Mouse (Mus musculus) cerebellum, adult 18-20 months (tissue): ENCODE data around the gene Fate1.
"Not testable (repeated sequence)": the region's sequence is repeated elsewhere in the genome, so short reads cannot be mapped to it uniquely, and the experiment has no call there.

Source experiments
- DNase-seq, 2 experiments: peaks; one replicate each; pipeline ENCODE4 v3.0.0; 2021

Gene Fate1

DNA sequence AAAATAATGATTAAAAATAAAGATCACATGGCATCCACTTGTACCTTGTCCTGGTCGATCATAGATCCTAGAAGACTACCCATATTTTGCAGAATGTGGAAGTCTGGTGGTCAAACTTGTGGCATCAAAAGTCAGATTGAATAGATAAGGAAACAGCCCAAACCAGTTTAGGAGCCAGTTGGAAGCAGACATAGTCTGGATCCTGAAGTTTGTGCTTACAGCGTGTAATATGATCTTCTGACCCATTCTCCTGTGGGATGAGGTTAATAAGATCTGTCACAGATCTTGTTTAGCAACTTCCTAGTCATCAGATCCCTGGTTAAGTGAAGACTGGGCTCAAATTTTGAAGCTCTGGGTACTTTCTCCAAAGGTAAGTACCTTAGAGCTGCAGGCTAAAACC lies at the start of gene Fate1:
Gene Fate1, plus strand, starts transcription at position 301 of the 400 bp plus-strand sequence.
- no peak for DNase-seq

DNA sequence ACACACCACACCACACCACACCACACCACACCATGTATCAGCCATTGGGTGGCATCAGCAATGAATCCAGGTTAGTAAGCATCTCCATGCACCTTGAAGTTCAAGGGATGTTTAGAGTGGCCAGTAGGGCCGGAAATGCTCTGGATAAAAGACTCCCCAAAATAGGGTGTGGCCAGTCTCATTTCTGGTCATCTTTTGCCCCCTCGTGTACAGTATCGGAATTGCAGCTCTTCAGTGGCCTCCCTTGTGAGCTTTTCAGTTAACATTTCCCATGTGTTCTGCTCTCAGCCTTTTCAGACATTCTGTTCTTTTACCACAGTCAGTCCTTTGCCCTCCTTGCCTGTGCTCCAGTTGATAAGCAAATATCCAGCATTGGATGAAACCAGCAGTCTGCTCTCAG lies 26.2 kb upstream of the Fate1 start:
- DNase-seq, result peak; percentile 6 to 34

DNA sequence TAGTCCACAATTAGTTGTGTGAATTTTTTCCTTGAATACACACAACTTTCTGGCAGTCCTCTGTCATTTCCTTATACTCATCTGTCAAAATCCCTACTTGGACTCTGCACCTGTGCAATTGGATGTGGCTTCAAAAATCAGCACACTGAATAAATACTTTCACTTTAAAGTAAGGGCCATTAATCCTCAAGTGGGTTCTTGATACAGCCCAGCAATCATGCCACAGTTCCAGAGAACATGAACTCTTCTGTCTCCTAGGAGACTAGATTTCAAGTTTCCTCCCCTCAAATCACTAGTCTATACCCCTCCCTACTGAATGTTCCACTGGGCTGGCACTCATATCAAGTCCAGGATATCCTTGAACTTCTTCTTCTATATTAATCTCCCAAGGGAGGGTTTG lies 14.4 kb upstream of the Fate1 start:
- no peak for DNase-seq

DNA sequence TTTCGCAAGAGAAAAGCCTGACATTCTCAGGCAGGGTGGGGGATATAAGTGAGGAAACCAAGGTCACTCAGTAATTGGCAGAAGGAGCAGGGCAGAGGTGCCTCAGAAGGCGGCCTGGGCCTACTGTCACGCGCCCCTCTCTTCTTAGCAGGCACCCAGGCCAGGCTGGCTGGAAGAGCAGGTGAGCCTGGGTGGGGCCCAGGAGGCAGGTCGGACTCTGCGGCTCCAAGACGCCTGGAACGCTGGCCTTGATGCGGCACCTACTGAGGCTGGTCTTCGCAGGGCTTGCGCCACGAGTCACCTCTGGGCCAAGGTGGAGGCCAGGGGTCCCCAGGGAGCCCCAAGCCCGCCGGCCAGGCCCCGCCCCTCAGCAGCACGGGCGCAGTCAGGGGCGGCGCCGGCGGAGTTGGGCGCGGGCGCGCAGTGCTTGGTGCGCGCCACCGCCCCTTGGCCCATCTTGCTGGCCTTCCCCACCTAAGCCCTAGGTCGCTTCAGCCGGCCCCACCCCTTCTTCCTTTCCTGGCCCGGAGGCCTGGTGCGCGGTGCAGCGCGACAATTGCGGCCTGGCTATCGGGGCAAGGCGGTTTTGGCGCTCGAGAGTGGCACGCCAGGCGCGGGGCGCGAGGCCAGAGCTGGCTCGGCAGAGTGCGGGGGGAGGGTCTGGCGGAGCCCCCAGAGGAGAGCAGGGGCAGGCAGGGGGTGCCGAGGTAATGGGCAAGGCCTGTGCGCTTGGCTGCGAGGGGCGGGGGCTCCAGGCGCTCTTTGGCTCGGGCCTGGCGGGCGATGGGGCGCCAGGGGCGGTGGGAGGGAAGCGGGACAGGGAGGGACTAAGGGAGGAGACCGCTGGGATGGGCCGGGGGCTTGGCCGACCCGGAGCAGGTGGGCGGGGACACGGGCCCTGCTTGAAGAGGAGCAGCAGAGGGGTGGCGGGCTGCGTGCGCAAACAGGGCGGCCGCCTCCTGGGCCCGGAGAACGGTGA lies 10.4 kb upstream of the Fate1 start, which contains the start of gene Prrg3:
Gene Prrg3, plus strand, starts transcription at position 552 of the 979 bp plus-strand sequence.
- peak; percentile 13 to 26 for DNase-seq

DNA sequence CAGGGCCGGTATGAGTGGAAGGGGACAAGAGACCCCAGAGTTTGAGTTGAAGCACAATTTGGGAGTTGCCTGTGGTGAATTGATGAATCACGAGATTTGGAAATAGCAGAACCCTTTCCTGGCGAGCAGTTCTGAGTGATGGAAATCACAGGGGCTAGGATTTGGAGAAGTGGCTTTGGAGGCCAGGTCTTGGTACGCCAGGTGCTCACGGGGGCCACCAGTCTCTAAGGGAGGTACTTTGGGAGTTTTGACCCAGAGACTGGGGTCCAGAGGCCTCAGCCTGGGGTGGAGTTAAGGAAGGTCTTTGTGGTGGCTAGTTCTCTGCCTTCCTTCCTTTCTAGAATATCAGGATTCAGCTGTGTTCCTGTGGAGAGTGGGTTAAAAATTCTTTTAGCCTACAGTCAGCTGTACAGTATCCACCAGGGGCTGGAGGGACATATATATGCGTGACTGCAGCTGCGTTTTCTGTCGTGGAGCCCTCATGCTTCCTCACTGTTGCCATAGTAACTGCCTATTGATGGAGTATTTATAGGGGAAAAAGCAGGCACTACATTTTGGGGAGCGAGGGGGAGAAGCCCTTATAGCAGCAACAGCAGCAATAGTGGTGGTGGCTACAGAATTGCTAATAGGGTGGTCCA lies 9.4 kb upstream of the Fate1 start:
- no peak for DNase-seq

DNA sequence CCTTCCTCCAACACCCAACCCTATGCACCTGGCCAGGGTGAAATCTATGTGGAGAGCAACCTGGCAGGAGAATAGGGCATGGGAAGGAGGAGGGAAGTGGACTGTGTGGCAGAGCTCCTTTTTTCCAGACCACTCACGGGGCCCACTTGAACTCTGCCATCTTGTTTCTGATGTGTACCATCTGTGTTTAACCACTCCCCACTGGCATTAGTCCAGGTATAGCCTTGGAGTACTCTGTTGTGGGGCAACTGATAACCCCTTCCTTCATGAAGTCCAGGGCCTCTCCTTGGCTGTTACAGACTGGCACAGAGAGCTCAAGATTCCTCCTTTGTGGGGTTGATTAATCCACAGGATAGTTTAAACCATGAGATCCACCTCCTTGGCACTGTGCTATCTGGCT lies 4.6 kb upstream of the Fate1 start:
- DNase-seq, result no peak

DNA sequence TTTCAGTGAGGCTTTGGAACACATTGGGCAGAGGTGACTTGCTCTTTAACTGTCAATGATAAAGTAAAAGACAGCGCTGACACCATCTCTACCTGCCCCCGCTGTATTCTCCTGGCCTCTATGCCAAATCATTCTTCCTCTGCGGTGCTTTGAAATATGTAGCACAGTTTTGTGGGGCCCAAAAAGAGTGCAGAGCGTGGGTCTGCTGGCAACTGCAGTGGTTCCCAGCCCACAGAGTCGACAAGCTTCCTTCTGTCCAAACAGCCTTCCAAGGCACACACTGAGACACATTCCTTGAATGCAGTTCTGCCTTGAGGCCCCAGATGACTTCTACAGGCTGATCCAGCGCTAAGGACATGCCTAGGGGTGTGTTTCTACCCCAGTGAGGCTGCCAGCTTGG lies 4.0 kb upstream of the Fate1 start:
- no peak for DNase-seq

DNA sequence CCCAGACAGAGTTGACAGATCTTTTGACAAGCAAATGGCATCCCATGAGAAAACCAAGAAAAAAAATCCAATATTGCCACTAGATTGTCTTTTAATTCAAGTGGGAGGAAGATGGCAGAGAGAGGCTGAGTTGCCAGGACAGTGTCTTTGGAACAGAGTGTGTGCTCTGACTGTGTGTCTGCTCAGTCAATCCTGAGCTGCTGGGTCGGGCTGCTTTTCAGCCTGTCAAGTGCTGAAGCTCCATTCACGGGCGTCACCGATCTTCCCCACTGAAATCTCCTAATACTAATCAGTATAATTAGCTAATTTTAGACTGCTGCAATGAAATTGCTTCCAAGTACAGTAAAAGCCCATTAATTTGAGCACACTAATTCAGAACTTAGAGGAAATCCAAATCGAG lies 1.5 kb upstream of the Fate1 start:
- DNase-seq, result no peak

DNA sequence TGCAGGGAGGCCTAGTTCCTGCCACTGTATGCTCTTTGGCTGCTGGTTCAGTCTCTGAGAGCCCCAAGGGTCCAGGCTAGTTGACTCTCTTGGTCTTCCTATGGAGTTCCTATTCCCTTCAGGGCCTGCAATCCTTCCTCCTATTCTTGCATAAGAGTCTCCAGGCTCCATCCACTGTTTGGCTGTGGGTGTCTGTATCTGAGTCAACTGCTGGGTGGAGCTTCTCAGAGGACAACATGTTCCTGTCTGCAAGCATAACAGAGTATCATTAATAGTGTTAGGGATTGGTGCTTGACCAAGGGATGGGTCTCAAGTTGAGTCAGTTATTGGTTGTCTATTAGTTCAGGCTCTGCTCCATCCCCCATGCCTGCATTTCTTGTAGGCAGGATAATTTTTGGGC lies 4.9 kb downstream of the Fate1 start:
- DNase-seq, result not testable (repeated sequence)

DNA sequence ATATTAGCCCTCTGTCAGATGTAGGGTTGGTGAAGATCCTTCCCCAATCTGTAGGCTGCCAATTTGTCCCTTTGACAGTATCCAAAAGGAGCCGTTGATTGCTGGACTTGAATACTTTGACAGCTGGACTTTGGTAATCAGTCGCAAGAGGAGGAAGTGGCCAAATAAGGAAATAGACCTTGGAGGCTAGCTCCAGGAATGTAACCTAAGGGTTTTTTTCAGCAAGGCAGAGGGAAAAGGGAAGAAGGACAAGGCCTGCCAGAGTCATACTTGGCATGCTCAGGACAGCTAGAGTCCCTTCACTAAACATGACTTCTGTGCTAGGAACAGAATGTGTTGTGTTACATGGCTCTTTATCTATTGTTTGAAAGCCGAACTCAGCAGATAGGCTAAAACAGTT lies 7.7 kb downstream of the Fate1 start:
- DNase-seq, result no peak

DNA sequence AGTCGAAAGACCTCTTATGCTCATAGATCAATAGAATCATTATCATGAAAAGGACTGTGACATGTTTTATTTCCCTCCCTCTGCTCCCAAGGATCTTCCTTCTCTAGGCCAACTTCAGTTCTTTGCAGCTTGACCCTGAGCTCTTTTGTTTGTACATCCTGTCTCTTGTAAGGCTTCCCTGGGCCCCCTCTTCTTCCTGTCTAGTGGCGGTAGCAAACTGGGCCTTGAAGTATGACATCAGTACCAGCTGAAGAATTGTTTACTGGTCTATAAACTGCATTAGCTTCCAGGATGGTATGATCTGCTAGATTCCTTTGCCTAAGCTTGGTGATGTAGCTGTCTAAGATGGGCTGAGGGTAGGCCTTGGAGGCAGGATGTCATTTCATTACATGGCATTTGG lies 8.5 kb downstream of the Fate1 start:
- no peak for DNase-seq

DNA sequence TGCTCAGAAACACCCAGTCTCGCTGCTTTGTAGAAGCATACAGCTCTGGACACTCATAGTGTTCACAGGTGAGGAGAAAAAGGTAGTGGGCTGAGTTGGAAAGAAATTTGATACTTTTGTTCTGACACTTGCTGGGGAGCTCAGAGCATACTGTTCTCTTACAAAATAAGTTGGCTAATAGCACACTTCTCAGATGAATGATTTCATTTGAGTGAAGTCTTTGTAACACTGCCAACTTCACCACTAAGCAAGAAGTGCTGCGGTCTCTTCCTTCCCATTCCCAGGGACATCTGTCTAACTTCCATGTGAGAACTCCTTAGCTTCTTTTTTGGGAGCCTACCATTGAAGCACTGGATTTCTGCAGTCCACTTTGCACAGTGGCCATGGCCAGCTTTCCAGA lies 10.4 kb downstream of the Fate1 start:
- no peak for DNase-seq

DNA sequence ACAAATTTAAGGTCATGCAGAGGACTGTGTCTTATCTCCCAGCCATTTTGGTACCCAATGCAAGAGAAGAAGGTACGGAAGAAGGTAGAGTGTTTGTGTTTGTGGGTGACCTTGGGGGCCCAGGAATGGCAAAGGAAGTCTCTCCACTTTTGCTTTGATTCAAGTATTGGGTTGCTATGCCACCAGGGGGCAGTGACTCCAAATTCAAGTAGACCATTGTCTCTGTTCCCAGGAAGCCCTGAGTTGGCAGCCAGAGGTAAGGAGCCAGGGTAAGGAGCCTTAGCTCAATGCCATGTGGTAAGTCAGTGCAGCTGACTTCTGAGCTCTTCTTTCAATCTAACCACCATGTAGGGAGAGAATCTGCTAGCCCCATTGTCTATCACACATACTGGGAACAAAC lies 11.0 kb downstream of the Fate1 start:
- DNase-seq, result peak in 1 of 2 experiments; percentile 4

DNA sequence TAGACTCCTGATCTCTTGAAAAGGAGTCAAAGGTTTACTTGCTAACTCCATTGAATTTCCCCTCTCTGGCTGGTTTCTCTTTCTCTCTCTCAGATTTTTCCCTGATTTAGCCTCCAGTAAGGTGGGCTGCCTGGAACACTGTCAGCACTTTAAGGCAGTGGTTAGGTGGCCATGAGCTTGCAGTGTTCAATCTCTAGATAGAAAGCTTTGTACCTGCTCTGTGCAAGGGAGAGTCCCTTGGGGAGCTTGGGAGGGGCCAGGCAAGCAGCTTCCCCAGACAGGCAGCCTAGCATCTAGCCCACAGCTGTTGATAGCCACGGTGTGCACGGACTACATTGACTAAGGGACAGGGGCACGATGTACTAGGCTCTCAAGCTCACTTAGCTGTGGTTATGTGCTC lies 18.8 kb downstream of the Fate1 start, which contains the start of gene Cnga2:
Gene Cnga2, plus strand, starts transcription at position 301 of the 400 bp plus-strand sequence.
- DNase-seq, result no peak

DNA sequence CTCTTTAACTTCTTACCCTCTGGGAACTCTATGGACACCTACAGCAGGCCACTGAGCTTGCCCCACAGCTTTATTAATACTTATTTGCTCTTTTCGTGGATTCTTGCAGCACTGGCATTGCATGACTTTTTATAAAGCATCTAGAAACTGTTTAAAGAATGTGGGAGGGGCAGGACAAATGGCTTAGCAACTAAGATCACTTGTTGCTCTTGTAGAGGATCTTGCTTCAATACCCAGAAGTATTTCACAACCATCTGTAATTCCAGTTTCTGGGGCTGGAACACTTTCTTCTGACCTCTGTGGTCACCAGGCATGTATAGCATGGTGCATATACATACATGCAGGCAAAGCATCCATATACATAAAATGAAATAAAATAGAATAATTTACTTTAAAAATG lies 23.2 kb downstream of the Fate1 start:
- no peak for DNase-seq

DNA sequence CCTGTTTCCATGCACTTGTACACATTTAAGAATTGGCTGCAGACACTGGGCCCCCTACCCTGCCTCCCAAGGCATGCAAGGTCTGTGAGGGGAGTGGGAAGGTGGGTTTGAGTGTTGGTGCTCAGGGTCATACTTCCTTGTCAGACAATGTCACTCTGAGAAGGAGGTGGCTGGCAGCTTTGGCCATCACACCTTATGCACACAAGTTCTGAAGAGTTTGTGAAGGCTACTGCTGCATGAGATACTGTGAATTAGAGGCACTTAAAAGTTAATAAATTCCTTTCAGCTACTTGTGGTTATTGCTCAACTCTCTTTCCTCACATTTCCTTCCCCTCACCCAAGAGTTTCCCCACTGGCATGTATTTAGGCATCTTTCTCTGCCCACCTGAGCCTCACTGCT lies 37.1 kb downstream of the Fate1 start:
- DNase-seq, result no peak

DNA sequence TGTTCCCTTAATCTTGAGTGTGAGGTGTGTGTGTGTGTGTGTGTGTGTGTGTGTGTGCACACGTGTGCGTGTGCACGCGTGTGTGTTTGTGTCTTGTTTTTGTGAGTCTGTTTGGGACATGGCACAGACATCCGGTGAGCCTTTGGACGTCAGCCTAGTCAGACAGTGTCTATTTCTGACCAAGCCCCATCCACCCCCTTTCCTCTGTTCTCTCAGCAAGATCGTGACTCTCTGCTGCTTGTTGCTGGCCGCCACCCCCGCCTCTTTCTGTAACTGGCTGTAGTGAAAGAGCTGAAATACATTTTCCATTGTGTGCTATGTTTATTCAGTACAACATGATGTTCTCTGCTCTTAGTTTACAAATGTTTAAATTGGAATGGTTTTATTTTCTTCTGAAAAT lies 39.5 kb downstream of the Fate1 start:
- peak in 1 of 2 experiments; percentile 9 for DNase-seq

DNA sequence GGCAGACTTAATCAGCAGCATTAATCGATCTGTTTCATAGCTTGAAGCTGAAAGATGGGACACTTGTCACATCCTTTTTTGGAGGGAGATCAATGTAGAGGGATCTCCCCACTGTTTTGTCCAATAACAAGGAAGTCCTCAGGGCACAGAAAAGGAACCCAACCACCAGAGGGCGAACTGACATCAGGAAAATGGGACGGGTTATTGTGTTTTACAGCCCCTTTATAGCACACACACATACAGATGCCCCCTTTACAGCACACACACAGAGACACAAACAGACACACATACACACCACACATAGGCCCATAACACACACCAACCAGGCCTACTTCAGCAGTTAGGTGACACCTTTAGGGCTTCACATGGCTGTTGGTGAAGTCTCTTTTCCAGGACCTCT lies 40.0 kb downstream of the Fate1 start:
- DNase-seq, result peak; percentile 4 to 6

DNA sequence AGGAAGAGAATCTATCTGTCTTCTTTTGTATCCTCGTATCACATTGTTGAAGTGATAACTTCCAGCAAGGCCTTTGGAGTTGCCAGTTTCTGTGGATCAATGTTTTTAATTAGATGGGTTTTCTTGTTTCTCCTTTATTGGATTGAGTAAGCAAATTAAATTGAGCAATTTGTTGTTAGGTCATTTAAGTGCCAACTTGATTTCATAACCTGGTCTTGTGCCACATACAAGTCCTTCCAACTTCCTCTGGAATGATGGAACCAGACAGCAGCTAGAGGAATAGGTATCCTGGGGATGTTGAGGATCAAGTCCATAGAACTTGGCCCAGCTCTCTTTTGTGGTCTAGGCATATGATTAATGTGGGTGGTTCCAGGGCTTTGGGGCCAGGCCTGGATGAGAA lies 49.5 kb downstream of the Fate1 start:
- DNase-seq, result no peak

DNA sequence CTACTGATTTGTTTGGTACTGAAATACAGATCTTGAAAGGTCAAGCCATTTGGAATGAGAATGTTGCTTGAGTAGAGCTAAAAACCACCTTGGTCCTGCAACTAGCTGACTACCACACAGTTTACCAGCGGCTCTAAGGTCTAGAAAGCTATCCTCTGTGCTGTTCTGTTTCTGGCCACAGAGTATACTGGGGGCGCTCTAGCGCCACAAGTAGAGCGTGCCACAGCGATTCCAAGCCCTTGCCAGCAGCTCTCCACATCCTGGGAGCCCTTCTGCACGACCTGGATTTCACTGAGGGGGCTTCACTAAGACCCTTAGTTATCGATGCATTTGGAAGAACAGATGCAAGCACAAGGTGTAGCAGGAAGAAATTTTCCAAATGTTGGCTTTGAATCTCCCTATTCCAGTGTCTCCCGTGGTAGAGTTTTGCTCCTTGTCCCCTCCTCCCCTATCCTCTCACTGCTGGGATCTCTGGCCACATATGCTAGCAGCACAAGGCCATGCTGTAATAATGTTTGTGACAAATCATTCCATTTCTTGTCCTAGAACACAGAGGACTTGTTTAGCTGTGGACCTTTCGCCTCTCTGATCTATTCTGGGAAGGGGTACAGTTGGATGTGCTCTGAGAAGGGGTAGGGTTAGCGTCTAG lies 50.1 kb downstream of the Fate1 start:
- no peak for DNase-seq

DNA sequence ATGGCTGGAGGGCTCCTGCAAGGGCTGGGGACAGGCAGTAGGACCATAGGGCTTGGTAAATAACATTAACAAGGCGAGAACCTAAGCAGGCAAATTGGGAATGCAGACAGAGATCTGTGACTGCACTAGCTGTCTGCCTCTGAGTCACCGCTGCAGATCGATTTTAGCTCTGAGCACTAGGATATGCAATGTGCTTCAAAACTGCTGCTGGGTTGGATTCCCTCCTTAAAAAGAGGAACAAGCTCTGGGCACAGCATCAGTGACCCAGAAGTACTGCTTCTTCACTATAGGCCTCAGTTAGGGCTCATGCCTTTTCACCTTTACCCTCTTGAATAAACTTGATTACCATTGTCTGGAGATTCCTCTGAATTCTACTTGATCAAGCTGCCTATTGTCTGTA lies 50.8 kb downstream of the Fate1 start:
- DNase-seq, result no peak
